Mouse (Mus musculus) 3134 (cell line): Measurements from ENCODE around the gene Hist2h3b.
"Not testable (repeated sequence)": the region's sequence is repeated elsewhere in the genome, so short reads cannot be mapped to it uniquely, and the experiment has no call there.

Experiments
- DNase-seq: peaks from one replicate; pipeline ENCODE4 v3.0.0-alpha.2; 2011; ENCODE audit warnings: low spot score; ENCODE audit not compliant: insufficient read length; ENCODE audit errors: extremely low read depth

Gene Hist2h3b

DNA sequence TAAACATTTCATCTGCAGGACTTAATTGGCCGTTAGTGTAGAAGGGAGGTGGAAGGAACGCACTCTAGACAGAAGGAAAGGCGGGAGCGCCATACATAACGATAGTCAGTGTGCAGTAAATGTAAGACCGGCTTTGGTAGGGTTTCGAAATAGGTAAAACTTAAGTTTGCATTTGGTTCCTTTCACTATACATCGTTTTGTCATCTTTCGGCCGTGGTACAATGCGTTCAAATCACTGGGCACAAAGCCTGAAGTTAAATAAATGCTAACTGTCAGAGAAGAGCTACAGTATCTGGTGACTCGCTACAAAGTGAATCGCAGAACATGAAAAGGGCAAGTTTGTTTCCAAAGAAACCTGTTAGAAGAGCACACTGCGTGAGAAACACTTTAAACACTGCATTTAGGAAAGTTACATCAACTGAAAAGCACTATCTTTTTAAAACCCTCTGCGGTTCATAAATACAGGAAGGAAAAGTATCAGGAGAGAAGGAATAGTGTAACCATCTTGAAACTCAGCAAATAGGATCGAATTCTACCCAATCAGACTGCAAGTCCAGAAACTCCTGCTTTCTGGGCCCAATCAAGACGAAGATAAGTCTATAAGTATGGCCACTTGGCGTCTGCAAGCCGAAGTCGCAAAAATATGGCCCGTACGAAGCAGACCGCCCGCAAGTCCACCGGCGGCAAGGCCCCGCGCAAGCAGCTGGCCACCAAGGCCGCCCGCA is at the start of gene Hist2h3b:
Hist2h3b (plus strand) TSS at position 604 of the 725 bp plus-strand sequence.
- DNase-seq, result peak; percentile 96

DNA sequence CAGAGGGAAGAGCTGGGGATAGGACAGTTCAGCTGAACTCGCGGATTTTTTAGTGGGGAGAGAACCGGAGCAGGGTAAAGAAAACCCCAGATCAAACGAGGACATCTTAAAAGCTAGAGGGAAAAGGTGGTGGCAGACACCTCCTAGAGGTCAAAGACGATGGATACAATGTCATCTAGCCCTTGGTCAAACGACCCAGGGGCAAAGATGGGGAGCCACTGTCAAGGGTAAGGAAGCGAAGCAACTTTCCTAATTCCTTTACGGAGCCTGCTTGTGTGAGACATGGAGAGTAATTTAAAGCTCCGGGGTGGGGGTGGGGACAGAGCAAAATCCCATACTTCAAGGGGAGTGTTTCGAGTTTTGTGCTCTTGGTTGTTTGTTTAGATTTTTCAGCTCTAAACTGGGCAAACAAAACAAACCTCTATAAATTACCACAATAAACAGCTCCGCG is 49.2 kb upstream of the Hist2h3b start:
- DNase-seq, result no peak

GRCm38 (mm10) chr3:96219661-96220130 is 48.8 kb upstream of the Hist2h3b start, which contains the start of the genes Bola1 and Hist2h2ab:
Bola1 (minus strand) TSS chr3:96219709.
Hist2h2ab (plus strand) TSS chr3:96219865.
- peak; percentile 93 for DNase-seq

GRCm38 (mm10) chr3:96220131-96220764 is 48.2 kb upstream of the Hist2h3b start:
- not testable (repeated sequence) for DNase-seq

GRCm38 (mm10) chr3:96220765-96221639 is 47.5 kb upstream of the Hist2h3b start, which contains the start of the genes Hist2h2ac and Hist2h2be:
Hist2h2ac (minus strand) TSS chr3:96220880.
Hist2h2be (plus strand) TSS chr3:96221119.
- DNase-seq, result peak; percentile 94

DNA sequence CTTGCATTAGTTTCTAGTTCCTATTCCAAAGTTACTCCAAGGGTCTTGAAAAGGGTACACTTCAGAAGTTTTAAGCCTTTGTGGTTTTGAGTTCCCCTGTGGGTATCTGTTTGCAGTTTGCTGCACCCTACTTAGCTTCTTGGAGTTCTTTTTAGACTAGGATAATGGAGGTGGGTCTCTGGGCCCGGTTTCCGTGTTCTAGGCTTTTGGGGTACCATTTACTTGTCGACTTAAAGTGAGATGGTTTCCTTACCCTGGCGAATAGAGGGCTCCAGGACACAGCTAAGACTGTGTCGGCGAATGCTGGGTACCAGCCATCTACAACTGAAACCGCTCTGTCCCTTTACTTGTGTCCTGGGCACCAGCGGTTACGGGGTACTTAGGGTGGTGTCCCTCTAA is 46.8 kb upstream of the Hist2h3b start:
- DNase-seq, result no peak

DNA sequence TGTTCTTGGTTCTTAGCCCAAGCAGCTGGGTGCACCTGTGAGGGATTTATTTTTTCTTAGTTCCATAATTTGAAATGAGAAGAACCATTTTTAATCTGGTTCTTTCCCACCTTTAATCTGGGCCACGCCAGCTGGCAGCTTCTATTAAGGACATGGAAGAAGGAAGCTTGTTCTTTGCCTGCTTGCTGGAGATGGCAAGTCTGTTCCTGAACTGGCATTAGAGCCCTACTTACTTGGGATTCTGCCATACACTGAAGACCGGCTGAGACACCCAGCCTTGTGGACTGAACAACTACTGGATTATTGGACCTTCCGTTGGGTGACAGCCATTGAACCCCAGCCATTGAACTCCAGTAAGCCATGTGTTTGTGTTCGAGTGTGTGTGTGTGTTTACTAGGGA is 45.7 kb upstream of the Hist2h3b start:
- DNase-seq, result no peak

DNA sequence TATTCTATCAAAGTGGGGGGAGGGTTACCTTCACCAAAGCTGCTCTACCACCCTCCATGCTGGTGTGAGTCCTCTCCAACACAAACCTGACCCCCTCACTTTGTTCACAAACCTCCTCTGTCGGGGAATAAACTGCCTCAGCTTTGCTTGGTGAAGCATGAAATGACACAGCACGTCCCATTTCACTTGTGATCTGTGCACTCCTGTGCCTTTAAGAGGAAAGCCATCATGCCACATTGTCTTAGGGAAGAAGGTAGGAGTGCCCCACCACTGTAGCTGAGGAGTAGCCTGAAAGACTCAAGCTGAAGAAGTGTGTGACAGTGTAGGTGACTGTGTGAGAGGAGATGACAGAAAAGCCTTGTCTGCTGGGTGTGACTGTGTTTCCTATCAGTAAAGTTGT is 43.0 kb upstream of the Hist2h3b start:
- DNase-seq, result no peak

DNA sequence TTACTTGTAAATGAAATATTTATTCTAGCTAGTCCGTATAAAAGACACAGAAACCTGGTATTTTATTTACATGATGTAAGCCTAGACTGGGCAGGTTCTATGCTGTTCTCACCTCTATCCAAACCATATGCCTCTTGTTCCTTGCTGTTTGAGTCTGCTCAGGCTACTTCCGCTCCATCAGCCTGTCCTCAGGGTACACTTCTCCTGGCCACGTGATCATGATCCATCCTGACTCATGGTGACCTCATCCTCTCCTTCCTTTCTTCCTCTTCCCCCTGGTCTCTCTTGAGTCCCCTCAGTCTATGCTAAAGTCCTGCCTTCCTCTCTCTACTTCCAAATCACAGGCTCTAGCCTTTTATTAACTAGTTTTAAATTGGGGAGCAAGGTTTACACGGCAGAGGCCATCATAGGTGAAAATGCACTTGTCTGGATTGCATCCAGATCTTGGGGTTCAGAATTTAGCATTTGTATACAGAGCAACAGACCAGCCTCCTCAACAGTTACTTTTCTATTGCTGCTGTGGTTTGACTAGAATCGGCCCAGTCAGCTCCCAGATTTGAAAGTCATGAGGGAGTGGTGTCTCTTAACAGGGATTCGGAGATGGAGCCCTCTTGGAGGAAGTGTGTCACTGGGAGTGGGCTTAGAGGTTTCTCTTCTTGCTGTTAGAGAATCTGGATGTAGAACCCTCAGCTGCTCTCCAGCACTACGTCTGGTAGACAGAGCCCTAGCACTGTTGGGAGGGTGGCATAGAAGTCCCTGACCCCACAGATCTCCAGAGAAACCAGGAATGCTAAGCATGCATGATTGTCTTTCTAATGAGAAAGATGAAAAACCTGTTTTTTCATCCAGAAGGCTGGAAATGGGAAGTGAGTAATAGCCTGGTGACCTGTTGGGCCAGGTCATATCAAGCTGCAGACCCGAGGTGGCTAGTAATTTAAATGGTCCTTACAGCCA is 41.5 kb upstream of the Hist2h3b start:
- peak; percentile 75 for DNase-seq

DNA sequence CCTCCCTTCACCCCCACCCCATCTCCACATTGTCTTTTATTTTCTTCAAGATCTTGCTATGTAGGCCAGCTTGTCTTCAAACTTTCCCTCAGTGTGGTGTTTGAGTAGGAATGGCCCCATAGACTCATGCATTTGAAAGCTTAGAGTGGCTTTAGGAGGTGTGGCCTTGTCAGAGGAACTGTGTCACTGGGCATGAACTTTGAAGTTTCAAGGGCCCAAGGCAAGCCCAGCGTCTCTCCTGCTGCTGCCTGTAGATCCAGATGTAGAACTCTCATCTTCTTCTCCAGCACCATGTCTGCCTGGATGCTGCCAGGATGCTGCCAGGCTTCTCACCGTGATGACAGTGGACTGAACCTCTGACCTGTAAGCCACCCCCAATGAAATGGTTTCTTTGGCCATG is 39.6 kb upstream of the Hist2h3b start:
- DNase-seq, result no peak

DNA sequence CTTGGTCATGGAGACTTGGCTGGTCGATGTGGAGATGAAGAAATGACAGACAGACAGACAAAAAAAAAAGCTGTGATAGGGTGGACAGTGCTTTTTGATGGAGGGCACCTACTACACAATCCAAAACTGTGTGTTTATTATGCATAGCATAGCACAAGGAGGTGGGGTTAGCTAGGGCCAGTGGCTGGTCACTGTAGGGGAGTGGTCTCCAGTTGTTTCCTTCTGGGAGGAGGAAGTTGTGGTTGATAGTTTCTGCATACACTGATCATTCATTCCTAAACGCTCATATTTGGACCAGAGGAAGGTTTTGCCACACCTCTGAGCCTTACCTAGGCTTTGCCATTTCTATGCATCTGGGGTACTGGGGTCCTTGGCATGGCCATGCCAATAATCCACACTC is 38.0 kb upstream of the Hist2h3b start:
- DNase-seq, result no peak

- DNase-seq, result no peak
These were observed 37.3 kb upstream of the Hist2h3b start for GRCm38 (mm10) chr3:96230910-96231757.

DNA sequence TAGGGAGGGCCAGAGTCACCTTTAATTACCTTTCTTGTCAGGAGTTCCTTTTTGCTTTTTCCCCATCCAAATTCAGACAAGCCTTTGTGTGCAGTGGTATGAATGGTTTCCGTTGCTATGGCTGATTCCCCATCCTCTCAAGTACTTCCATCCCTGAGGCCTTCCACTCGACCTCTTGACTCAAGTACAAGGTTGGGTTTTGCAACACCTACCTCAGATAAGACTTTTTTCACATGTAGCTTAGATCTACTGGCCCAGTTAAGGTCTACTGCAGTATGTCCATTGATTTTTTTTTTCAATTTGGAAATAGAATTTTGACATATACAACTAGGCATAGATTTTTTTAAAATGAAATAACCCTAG is 36.7 kb upstream of the Hist2h3b start:
- no peak for DNase-seq

- DNase-seq, result no peak
These were observed 33.5 kb upstream of the Hist2h3b start for GRCm38 (mm10) chr3:96234914-96235313.

DNA sequence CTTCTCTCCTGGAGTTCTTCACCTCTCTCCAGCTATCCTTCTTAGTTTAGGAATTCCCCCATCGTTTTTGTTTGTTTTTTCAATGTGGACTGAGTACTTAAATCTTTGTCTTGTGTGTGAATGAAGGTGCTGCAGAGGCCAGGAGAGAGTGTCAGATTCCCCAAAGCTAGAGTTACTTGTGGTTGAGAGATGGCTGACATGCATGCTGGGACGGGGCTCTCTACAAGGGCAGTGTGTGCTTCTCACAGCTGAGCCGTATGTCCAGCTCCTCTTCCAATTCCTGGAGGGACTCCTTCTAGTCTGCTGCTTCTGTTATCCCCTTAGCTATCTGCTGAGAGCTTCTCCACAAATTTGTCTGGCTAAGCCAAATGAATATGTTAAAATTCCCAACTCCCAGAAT is 32.6 kb upstream of the Hist2h3b start:
- DNase-seq, result peak; percentile 40

GRCm38 (mm10) chr3:96236834-96237334 is 31.6 kb upstream of the Hist2h3b start:
- DNase-seq, result no peak

- DNase-seq, result peak; percentile 67
These were observed 31.0 kb upstream of the Hist2h3b start for GRCm38 (mm10) chr3:96237335-96237903.

DNA sequence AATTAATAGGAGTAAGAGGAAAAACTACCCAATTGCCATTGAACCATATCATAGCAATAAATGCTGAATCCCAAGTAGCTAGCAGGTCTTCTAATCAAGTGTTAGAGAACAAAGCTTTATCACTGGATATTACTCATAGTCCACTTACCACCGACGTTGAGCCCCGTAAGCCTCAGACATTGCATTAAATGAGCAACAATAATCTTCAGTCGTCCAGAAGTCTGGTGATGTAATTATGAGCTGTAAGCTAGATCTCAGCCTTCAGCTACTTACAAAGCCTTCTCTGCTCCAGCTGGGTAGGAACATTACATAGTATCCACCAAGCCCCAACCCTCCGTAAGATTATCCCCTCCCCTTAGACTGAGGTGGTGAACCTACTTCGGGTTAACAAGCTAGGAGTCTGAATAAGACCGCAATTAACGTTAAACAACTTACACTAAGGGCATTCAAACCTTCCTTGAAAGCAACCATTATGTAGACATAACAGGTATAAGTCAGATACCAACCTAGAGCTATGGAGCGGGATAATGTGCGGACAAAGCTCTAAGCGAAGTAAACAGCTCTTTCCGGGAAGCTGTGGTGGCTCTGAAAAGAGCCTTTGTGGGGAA is 30.4 kb upstream of the Hist2h3b start:
- DNase-seq, result peak; percentile 83
